Mouse (Mus musculus): Measurements from ENCODE around the gene Map2k1. TPM values are rescaled to one million over a fixed set of nuclear protein-coding genes. Genes with fewer than 3 reads are reported as not detected.

Gene Map2k1
- polyA plus RNA-seq, 1 experiment = 109 TPM

DNA sequence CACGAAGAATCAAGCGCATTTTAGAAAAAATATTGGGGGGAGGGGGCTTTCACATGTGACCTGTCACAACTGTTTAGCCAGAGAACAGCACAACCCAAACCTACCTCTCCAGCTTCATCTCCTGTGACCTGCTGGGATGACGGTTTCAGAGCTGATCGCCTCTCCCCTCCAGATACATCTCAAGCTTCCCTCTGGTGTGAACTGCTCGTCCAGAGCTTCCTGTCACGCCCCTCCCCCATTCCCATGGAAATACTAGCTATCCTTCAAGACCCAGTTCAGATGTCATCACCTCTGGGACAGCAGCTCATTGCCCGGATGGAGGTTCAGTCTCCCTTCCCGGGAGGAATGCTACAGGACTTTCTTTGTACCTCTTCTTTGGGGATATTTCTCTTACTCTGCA, 12.8 kb downstream of the Map2k1 start:
- Histone ChIP-seq H3K4me3 (replicated peaks; ENCODE audit: insufficient read depth, low read depth, low read length) (no peak overlapping the region), H3K27ac (ENCODE audit: insufficient read depth, low read length) (no peak overlapping the region), H3K4me1 (ENCODE audit: control insufficient read depth, insufficient read depth, low read length) (no peaks in the 10 kb centered on the region; the same call in 1 of the 2 replicates), H3K27me3 (ENCODE audit: control insufficient read depth, insufficient read depth, low read length) (no peaks in the 10 kb centered on the region)
- WGBS = 64% methylated on average over 8 of the region's 8 CpGs
- TF ChIP-seq POLR2A (IDR thresholded peaks at IDR 0.05; ENCODE audit: borderline replicate concordance, insufficient read depth, low read length) (no peak), CTCF (IDR thresholded peaks at IDR 0.05; ENCODE audit: borderline replicate concordance, insufficient read depth, low read depth, low read length) (no peak)
- DNase-seq = no peak

- no peak for TF ChIP-seq POLR2A (IDR thresholded peaks at IDR 0.05; ENCODE audit: borderline replicate concordance, insufficient read depth, low read length)
- no peak for TF ChIP-seq CTCF (IDR thresholded peaks at IDR 0.05; ENCODE audit: borderline replicate concordance, insufficient read depth, low read depth, low read length)
- Histone ChIP-seq H3K27me3 (ENCODE audit: control insufficient read depth, insufficient read depth, low read length) (no peaks in the 10 kb centered on the region), H3K4me3 (replicated peaks; ENCODE audit: insufficient read depth, low read depth, low read length) (no peak overlapping the region), H3K27ac (ENCODE audit: insufficient read depth, low read length) (no peak overlapping the region), H3K4me1 (ENCODE audit: control insufficient read depth, insufficient read depth, low read length) (no peaks in the 10 kb centered on the region; the same call in 1 of the 2 replicates)
- 57% methylated on average over 2 of the region's 2 CpGs for WGBS
- no peak for DNase-seq
Observed at GRCm38 (mm10) chr9:64240116-64240515, 13.3 kb downstream of the Map2k1 start.

- TF ChIP-seq CTCF (IDR thresholded peaks at IDR 0.05; ENCODE audit: borderline replicate concordance, insufficient read depth, low read depth, low read length) (no peak), POLR2A (IDR thresholded peaks at IDR 0.05; ENCODE audit: borderline replicate concordance, insufficient read depth, low read length) (no peak)
- H3K4me3 ChIP-seq (replicated peaks; ENCODE audit: insufficient read depth, low read depth, low read length) = no peak overlapping the region
- H3K27me3 ChIP-seq (ENCODE audit: control insufficient read depth, insufficient read depth, low read length) = no peaks in the 10 kb centered on the region
- H3K27ac ChIP-seq (ENCODE audit: insufficient read depth, low read length) = no peak overlapping the region
- peaks cover 3% of the 10 kb centered on the region; the same call in 1 of the 2 replicates for H3K4me1 ChIP-seq (ENCODE audit: control insufficient read depth, insufficient read depth, low read length)
- no peak for DNase-seq
- WGBS = 96% methylated on average over 7 of the region's 7 CpGs
Observed at GRCm38 (mm10) chr9:64236056-64236455, 17.4 kb downstream of the Map2k1 start.

GRCm38 (mm10) chr9:64234768-64235435, 18.5 kb downstream of the Map2k1 start, which contains the start of gene Uchl4:
Gene Uchl4 (plus strand): TSS chr9:64235201.
- TF ChIP-seq POLR2A (IDR thresholded peaks at IDR 0.05; ENCODE audit: borderline replicate concordance, insufficient read depth, low read length) = no peak
- no peak for TF ChIP-seq CTCF (IDR thresholded peaks at IDR 0.05; ENCODE audit: borderline replicate concordance, insufficient read depth, low read depth, low read length)
- Histone ChIP-seq H3K4me1 (ENCODE audit: control insufficient read depth, insufficient read depth, low read length) (0 out of 2 replicates have a peak, but pooled peaks cover 4% of the 10 kb centered on the region), H3K27ac (ENCODE audit: insufficient read depth, low read length) (no peak within 1 kb of the TSS), H3K27me3 (ENCODE audit: control insufficient read depth, insufficient read depth, low read length) (no peaks in the 10 kb centered on the region), H3K4me3 (replicated peaks; ENCODE audit: insufficient read depth, low read depth, low read length) (no peak within 1 kb of the TSS)
- WGBS = 93% methylated on average over 8 of the region's 8 CpGs
- DNase-seq = no peak

DNA sequence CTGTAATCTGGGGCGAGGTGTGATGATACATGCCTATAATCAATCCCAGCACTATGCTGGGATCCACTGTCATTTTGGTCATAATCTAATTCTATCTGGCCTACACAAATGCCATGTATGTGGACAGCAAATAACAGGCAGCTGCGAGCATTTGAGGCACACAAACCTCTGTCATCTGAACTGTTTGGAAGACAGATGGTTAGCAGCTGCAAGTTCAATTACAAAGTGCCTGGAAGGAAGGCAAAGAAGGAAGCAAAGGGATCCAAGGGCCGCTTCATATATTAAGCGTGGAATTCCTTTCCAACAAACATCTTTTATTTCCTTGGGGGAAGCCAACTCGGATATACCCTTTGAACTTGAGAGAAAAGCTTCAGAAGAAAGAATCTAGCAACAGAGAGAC, 19.8 kb downstream of the Map2k1 start:
- no peak for TF ChIP-seq POLR2A (IDR thresholded peaks at IDR 0.05; ENCODE audit: borderline replicate concordance, insufficient read depth, low read length)
- no peak for TF ChIP-seq CTCF (IDR thresholded peaks at IDR 0.05; ENCODE audit: borderline replicate concordance, insufficient read depth, low read depth, low read length)
- WGBS = 71% methylated on average over 5 of the region's 5 CpGs
- Histone ChIP-seq H3K4me1 (ENCODE audit: control insufficient read depth, insufficient read depth, low read length) (0 out of 2 replicates have a peak, but pooled peaks cover 6% of the 10 kb centered on the region), H3K4me3 (replicated peaks; ENCODE audit: insufficient read depth, low read depth, low read length) (no peak overlapping the region), H3K27ac (ENCODE audit: insufficient read depth, low read length) (no peak overlapping the region), H3K27me3 (ENCODE audit: control insufficient read depth, insufficient read depth, low read length) (no peaks in the 10 kb centered on the region)
- DNase-seq = no peak

GRCm38 (mm10) chr9:64232257-64232957, 21.0 kb downstream of the Map2k1 start:
- 55% methylated on average over 9 of the region's 9 CpGs for WGBS
- 0 out of 2 replicates have a peak, but pooled peaks cover 6% of the 10 kb centered on the region for H3K4me1 ChIP-seq (ENCODE audit: control insufficient read depth, insufficient read depth, low read length)
- no peak overlapping the region for H3K27ac ChIP-seq (ENCODE audit: insufficient read depth, low read length)
- no peak for DNase-seq
- no peak overlapping the region for H3K4me3 ChIP-seq (replicated peaks; ENCODE audit: insufficient read depth, low read depth, low read length)
- no peaks in the 10 kb centered on the region for H3K27me3 ChIP-seq (ENCODE audit: control insufficient read depth, insufficient read depth, low read length)
- TF ChIP-seq POLR2A (IDR thresholded peaks at IDR 0.05; ENCODE audit: borderline replicate concordance, insufficient read depth, low read length) = no peak
- no peak for TF ChIP-seq CTCF (IDR thresholded peaks at IDR 0.05; ENCODE audit: borderline replicate concordance, insufficient read depth, low read depth, low read length)

GRCm38 (mm10) chr9:64231674-64232073, 21.8 kb downstream of the Map2k1 start:
- TF ChIP-seq CTCF (IDR thresholded peaks at IDR 0.05; ENCODE audit: borderline replicate concordance, insufficient read depth, low read depth, low read length) = no peak
- TF ChIP-seq POLR2A (IDR thresholded peaks at IDR 0.05; ENCODE audit: borderline replicate concordance, insufficient read depth, low read length) = no peak
- Histone ChIP-seq H3K27me3 (ENCODE audit: control insufficient read depth, insufficient read depth, low read length) (no peaks in the 10 kb centered on the region), H3K4me3 (replicated peaks; ENCODE audit: insufficient read depth, low read depth, low read length) (no peak overlapping the region), H3K4me1 (ENCODE audit: control insufficient read depth, insufficient read depth, low read length) (0 out of 2 replicates have a peak, but pooled peaks cover 6% of the 10 kb centered on the region), H3K27ac (ENCODE audit: insufficient read depth, low read length) (no peak overlapping the region)
- DNase-seq = no peak
- 64% methylated on average over 3 of the region's 3 CpGs for WGBS
